Mouse (Mus musculus): ENCODE results near the gene Donson. TPM values are rescaled to one million over a fixed set of nuclear protein-coding genes. Genes with fewer than 3 reads are reported as not detected.
"Not testable (repeated sequence)": the region's sequence is repeated elsewhere in the genome, so short reads cannot be mapped to it uniquely, and the experiment has no call there.

The Donson gene
- polyA plus RNA-seq, 1 experiment from 2014 or later: 22.1 TPM

- Histone ChIP-seq H3K27me3 (no peaks in the 10 kb centered on the region), H3K9me3 (no peaks in the 10 kb centered on the region), H3K27ac (peak overlapping the region; percentile 98), H3K4me1 (peaks cover 19% of the 10 kb centered on the region), H3K9ac (peak overlapping the region; percentile 89), H3K36me3 (peaks cover 17% of the 10 kb centered on the region), H3K4me3 (peak overlapping the region; percentile 75), H3K4me2 (replicated peaks) (peak overlapping the region; percentile 87)
- WGBS: under 1% methylated on average over 25 of the region's 25 CpGs
- ATAC-seq (ENCODE audit: low FRiP score, low read depth): peak; percentile 62
Observed at GRCm38 (mm10) chr16:91648220-91648550, 40.4 kb downstream of the Donson start.

GRCm38 (mm10) chr16:91647461-91648219 lies 40.9 kb downstream of the Donson start, which contains the start of gene Son:
Son (plus strand) TSS chr16:91647506.
- H3K9me3 ChIP-seq: no peaks in the 10 kb centered on the region
- ATAC-seq (ENCODE audit: low FRiP score, low read depth): peak; percentile 96
- H3K27me3 ChIP-seq: no peaks in the 10 kb centered on the region
- peak within 1 kb of the TSS; percentile 89 for H3K9ac ChIP-seq
- peak within 1 kb of the TSS; percentile 98 for H3K27ac ChIP-seq
- peak within 1 kb of the TSS; percentile 87 for H3K4me2 ChIP-seq (replicated peaks)
- H3K4me3 ChIP-seq: peak within 1 kb of the TSS; percentile 75
- WGBS: under 1% methylated on average over 69 of the region's 70 CpGs
- peaks cover 18% of the 10 kb centered on the region for H3K4me1 ChIP-seq
- H3K36me3 ChIP-seq: peaks cover 19% of the 10 kb centered on the region

- peak within 1 kb of the TSS; percentile 89 for H3K9ac ChIP-seq
- H3K27me3 ChIP-seq: no peaks in the 10 kb centered on the region
- H3K4me3 ChIP-seq: peak within 1 kb of the TSS; percentile 75
- H3K4me1 ChIP-seq: peaks cover 17% of the 10 kb centered on the region
- peaks cover 19% of the 10 kb centered on the region for H3K36me3 ChIP-seq
- H3K9me3 ChIP-seq: no peaks in the 10 kb centered on the region
- under 1% methylated on average over 59 of the region's 59 CpGs for WGBS
- peak within 1 kb of the TSS; percentile 98 for H3K27ac ChIP-seq
- H3K4me2 ChIP-seq (replicated peaks): peak within 1 kb of the TSS; percentile 87
- peak; percentile 86 for ATAC-seq (ENCODE audit: low FRiP score, low read depth)
Observed at GRCm38 (mm10) chr16:91646681-91647419, 41.7 kb downstream of the Donson start, which contains the start of gene Gart. Gart (minus strand) TSS chr16:91646952.

GRCm38 (mm10) chr16:91645995-91646602 lies 42.5 kb downstream of the Donson start:
- peak overlapping the region; percentile 87 for H3K4me2 ChIP-seq (replicated peaks)
- H3K9ac ChIP-seq: peak overlapping the region; percentile 85
- no peak overlapping the region for H3K27ac ChIP-seq
- H3K36me3 ChIP-seq: peaks cover 23% of the 10 kb centered on the region
- H3K27me3 ChIP-seq: no peaks in the 10 kb centered on the region
- no peaks in the 10 kb centered on the region for H3K9me3 ChIP-seq
- under 1% methylated on average over 11 of the region's 11 CpGs for WGBS
- H3K4me1 ChIP-seq: peaks cover 17% of the 10 kb centered on the region
- no peak for ATAC-seq (ENCODE audit: low FRiP score, low read depth)
- H3K4me3 ChIP-seq: peak overlapping the region; percentile 75

- not testable (repeated sequence) for H3K4me2 ChIP-seq (replicated peaks); H3K27ac ChIP-seq; H3K9me3 ChIP-seq; H3K4me3 ChIP-seq; H3K9ac ChIP-seq; ATAC-seq (ENCODE audit: low FRiP score, low read depth); H3K27me3 ChIP-seq
- Histone ChIP-seq H3K36me3 (peaks cover 26% of the 10 kb centered on the region), H3K4me1 (peaks cover 17% of the 10 kb centered on the region)
- WGBS: 25% methylated on average over 1 of the region's 2 CpGs
Observed at GRCm38 (mm10) chr16:91645420-91645819, 43.1 kb downstream of the Donson start.

- Histone ChIP-seq H3K9me3 (no peaks in the 10 kb centered on the region), H3K4me2 (replicated peaks) (no peak overlapping the region), H3K4me1 (peaks cover 14% of the 10 kb centered on the region), H3K4me3 (no peak overlapping the region), H3K27ac (no peak overlapping the region), H3K36me3 (peaks cover 31% of the 10 kb centered on the region), H3K27me3 (no peaks in the 10 kb centered on the region), H3K9ac (no peak overlapping the region)
- 86% methylated on average over 2 of the region's 2 CpGs for WGBS
- ATAC-seq (ENCODE audit: low FRiP score, low read depth): no peak
Observed at GRCm38 (mm10) chr16:91644901-91645300, 43.7 kb downstream of the Donson start.

- Histone ChIP-seq H3K36me3 (peaks cover 76% of the 10 kb centered on the region), H3K4me3 (no peak overlapping the region), H3K9me3 (no peaks in the 10 kb centered on the region), H3K4me1 (peaks cover 3% of the 10 kb centered on the region; the same call in 1 of the 2 replicates), H3K9ac (no peak overlapping the region), H3K27ac (no peak overlapping the region), H3K4me2 (replicated peaks) (no peak overlapping the region), H3K27me3 (no peaks in the 10 kb centered on the region)
- ATAC-seq (ENCODE audit: low FRiP score, low read depth): no peak
- WGBS: 97% methylated on average over 8 of the region's 8 CpGs
Observed at GRCm38 (mm10) chr16:91640171-91640570, 48.4 kb downstream of the Donson start.

GRCm38 (mm10) chr16:91639636-91640035 lies 48.9 kb downstream of the Donson start:
- no peak for ATAC-seq (ENCODE audit: low FRiP score, low read depth)
- peaks cover 80% of the 10 kb centered on the region for H3K36me3 ChIP-seq
- H3K4me1 ChIP-seq: no peaks in the 10 kb centered on the region
- H3K27me3 ChIP-seq: no peaks in the 10 kb centered on the region
- no peak overlapping the region for H3K4me3 ChIP-seq
- WGBS: 97% methylated on average over 2 of the region's 2 CpGs
- H3K4me2 ChIP-seq (replicated peaks): no peak overlapping the region
- no peaks in the 10 kb centered on the region for H3K9me3 ChIP-seq
- H3K27ac ChIP-seq: no peak overlapping the region
- H3K9ac ChIP-seq: no peak overlapping the region

- Histone ChIP-seq H3K4me2 (replicated peaks) (no peak overlapping the region), H3K9me3 (no peaks in the 10 kb centered on the region), H3K4me3 (no peak overlapping the region), H3K9ac (no peak overlapping the region), H3K27me3 (no peaks in the 10 kb centered on the region), H3K4me1 (no peaks in the 10 kb centered on the region), H3K27ac (no peak overlapping the region), H3K36me3 (peaks cover 85% of the 10 kb centered on the region)
- WGBS: 97% methylated on average over 5 of the region's 5 CpGs
- ATAC-seq (ENCODE audit: low FRiP score, low read depth): no peak
Observed at GRCm38 (mm10) chr16:91639161-91639560, 49.4 kb downstream of the Donson start.

GRCm38 (mm10) chr16:91633641-91634040 lies 54.9 kb downstream of the Donson start:
- Histone ChIP-seq H3K9me3 (no peaks in the 10 kb centered on the region), H3K27me3 (no peaks in the 10 kb centered on the region), H3K9ac (no peak overlapping the region), H3K4me1 (no peaks in the 10 kb centered on the region), H3K36me3 (peaks cover 94% of the 10 kb centered on the region), H3K4me2 (replicated peaks) (no peak overlapping the region), H3K27ac (no peak overlapping the region), H3K4me3 (no peak overlapping the region)
- ATAC-seq (ENCODE audit: low FRiP score, low read depth): no peak
- 91% methylated on average over 12 of the region's 12 CpGs for WGBS

GRCm38 (mm10) chr16:91632940-91633339 lies 55.6 kb downstream of the Donson start:
- no peak overlapping the region for H3K27ac ChIP-seq
- no peak overlapping the region for H3K9ac ChIP-seq
- H3K4me1 ChIP-seq: no peaks in the 10 kb centered on the region
- no peak overlapping the region for H3K4me2 ChIP-seq (replicated peaks)
- no peak for ATAC-seq (ENCODE audit: low FRiP score, low read depth)
- no peaks in the 10 kb centered on the region for H3K9me3 ChIP-seq
- H3K36me3 ChIP-seq: peaks cover 94% of the 10 kb centered on the region
- no peaks in the 10 kb centered on the region for H3K27me3 ChIP-seq
- WGBS: 93% methylated on average over 7 of the region's 7 CpGs
- no peak overlapping the region for H3K4me3 ChIP-seq

GRCm38 (mm10) chr16:91632439-91632838 lies 56.1 kb downstream of the Donson start:
- Histone ChIP-seq H3K27me3 (no peaks in the 10 kb centered on the region), H3K4me1 (no peaks in the 10 kb centered on the region), H3K9ac (no peak overlapping the region), H3K4me2 (replicated peaks) (no peak overlapping the region), H3K27ac (no peak overlapping the region), H3K4me3 (no peak overlapping the region), H3K36me3 (peaks cover 94% of the 10 kb centered on the region), H3K9me3 (no peaks in the 10 kb centered on the region)
- WGBS: 87% methylated on average over 5 of the region's 5 CpGs
- ATAC-seq (ENCODE audit: low FRiP score, low read depth): no peak
